Mouse (Mus musculus) layer of hippocampus, adult 6 months (tissue): ENCODE measurements around the gene Hoxc9. TPM values are rescaled to one million over a fixed set of nuclear protein-coding genes. Genes with fewer than 3 reads are reported as not detected.

Experiments used
- long read RNA-seq, 2 experiments: library from polyadenylated mRNA; unstranded; transcript quantifications; one replicate each; pipeline ENCODE4 v2.0.0; 2019 to 2020
- microRNA-seq: library from miRNA; unstranded; fragments of <30 nt; microRNA quantifications from one replicate; pipeline ENCODE4 v1.2.0, GENCODE M21; 2020
- polyA plus RNA-seq: library from polyadenylated mRNA; unstranded; fragments of <200 nt; fragmentation: Nextera tagmentation; gene quantifications from 2 replicates; pipeline ENCODE4 v1.2.3, GENCODE M21; 2021

Gene Hoxc9
- polyA plus RNA-seq, result not detected in 2 replicates
- long read RNA-seq, experiment 1, result 0 reads
- long read RNA-seq, experiment 2, result 0 reads

DNA sequence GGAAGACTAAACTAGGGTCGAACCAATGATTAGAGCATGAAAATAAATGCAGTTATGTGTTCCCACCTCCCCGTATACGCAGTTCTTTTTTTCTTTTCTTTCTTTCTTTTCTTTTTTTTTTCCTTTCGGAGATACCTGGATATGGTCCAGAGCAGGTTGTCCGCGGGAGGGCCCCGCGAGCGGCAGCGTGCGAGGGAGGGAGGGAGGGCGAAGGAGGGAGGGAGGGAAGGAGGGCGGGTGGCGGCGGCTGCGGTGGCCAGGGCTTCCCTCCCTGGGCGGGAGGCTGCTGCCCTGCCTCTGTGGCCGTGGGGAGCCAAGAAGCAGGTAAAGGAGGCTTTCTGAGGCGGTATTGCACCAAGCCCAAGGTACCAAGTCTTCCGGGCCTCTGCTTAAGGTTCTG is at the start of gene Hoxc9:
Gene Hoxc9, plus strand, starts transcription at position 269 of the 400 bp plus-strand sequence.

DNA sequence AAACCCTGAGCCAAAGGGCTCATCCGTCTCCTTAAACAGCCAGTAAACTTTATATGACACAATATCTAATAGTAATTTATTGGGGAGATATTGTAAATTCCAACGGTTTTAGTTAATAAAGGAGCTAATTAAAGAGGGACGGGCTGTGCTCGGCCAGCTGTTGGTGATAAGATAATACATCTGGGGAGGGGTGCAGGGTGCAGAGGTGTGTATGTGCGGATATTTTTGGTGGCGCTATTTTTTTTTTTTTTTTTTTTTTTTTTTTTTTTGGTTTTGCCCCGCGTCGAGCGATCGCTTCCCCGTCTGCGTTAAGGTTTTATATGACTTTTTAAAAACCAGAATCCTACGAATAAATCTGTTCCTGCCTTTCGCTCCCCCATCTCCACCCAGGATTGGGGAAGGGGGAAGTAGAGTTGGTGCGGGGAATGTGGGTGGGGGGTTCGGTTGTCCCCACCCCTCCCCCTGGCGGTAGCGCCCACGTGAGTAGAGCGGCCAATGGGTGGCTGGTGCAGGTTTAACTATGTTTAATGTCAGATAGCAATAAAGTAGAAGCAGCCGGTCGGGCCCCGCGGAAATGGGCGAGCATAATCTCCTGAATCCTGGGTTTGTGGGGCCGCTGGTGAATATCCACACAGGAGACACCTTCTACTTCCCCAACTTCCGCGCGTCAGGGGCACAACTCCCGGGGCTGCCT is 39.8 kb upstream of the Hoxc9 start, which contains the start of gene Hoxc12:
Gene Hoxc12, plus strand, starts transcription at position 479 of the 694 bp plus-strand sequence.

DNA sequence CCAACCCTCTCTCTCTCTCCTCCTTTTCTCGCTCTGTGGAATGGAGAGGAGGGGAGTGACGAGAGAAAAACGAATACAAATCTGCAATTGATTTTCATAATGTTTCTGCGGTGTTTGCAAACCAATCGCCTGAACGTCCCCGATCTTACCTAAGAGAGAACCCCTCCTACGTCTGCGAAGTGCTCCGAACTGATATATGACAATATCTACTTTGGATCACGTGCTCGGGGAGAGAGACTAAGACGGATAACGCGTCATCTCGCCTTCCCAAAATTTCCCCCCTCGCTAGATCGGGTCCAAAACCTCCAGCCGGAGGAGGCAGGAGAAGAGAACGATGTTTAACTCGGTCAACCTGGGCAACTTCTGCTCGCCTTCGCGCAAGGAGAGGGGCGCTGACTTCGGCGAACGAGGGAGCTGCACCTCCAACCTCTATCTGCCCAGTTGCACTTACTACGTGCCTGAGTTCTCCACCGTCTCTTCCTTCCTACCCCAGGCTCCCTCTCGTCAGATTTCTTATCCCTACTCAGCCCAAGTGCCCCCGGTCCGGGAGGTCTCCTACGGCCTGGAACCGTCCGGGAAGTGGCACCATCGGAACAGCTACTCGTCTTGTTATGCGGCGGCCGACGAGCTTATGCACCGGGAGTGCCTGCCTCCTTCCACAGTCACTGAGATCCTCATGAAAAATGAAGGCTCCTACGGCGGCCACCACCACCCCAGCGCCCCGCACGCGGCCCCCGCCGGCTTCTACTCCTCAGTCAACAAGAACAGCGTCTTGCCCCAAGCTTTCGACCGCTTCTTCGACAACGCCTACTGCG is 21.8 kb upstream of the Hoxc9 start, which contains the start of gene Hoxc11:
Gene Hoxc11, plus strand, starts transcription at position 236 of the 815 bp plus-strand sequence.

GRCm38 (mm10) chr15:102966776-102967311 is 9.4 kb upstream of the Hoxc9 start, which contains the start of gene Hoxc10:
Hoxc10 (plus strand) TSS chr15:102966796.

GRCm38 (mm10) chr15:102967312-102967510 is 9.0 kb upstream of the Hoxc9 start, which contains the start of gene Hoxc5:
Hoxc5 (plus strand) TSS chr15:102967443.

GRCm38 (mm10) chr15:102990461-102991397 is 14.5 kb downstream of the Hoxc9 start, which contains the start of gene Hoxc8:
Hoxc8 (plus strand) TSS chr15:102990607.

GRCm38 (mm10) chr15:102997939-102998355 is 21.7 kb downstream of the Hoxc9 start, which contains the start of gene Hoxc6:
Hoxc6 (plus strand) TSS chr15:102998257.

DNA sequence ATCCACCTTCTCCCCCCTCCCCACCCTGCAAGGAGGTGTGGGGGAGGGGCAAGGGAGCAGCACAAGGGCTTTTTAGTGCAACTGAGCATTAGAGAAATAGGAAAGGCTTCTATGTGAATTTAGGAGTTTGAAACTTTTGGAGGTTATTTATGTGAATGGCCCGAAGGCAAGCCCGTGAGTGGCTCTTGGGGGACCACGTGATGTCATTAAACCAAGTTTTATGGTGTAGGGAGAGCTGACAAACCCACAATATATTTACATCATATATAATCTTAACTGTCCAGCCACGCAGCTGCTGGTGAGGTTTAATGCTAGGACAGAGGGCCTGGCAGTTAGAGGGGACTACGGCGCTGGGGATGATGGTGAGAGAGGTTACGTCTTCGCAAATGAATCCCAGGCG is 42.4 kb downstream of the Hoxc9 start, which contains the start of gene Hoxc4:
Gene Hoxc4, plus strand, starts transcription at position 299 of the 400 bp plus-strand sequence.

Small RNA genes within 50 kb of the gene (microRNA-seq; reads per million reads assigned to microRNA genes)
- gene Mir196a-2 (not detected), gene Mir615 (9.4 reads per million, percentile 31 among the genes with 10 or more reads in this experiment)

Other genes starting within 250 kb of the Hoxc9 start
- not detected in 2 replicates for gene Hoxc13, start 55.3 kb upstream of the Hoxc9 start, polyA plus RNA-seq
- not detected in 2 replicates for gene Hoxc12, start 39.7 kb upstream of the Hoxc9 start, polyA plus RNA-seq
- not detected in 2 replicates for gene Hoxc11, start 22.0 kb upstream of the Hoxc9 start, polyA plus RNA-seq
- gene Hoxc10, start 9.6 kb upstream of the Hoxc9 start, polyA plus RNA-seq, result not detected in 2 replicates
- not detected in 2 replicates for gene Hoxc5, start 9.0 kb upstream of the Hoxc9 start, polyA plus RNA-seq
- gene Hoxc8, start 14.2 kb downstream of the Hoxc9 start, polyA plus RNA-seq, result not detected in 2 replicates
- not detected in 2 replicates for gene Hoxc6, start 21.8 kb downstream of the Hoxc9 start, polyA plus RNA-seq
- gene Hoxc4, start 42.5 kb downstream of the Hoxc9 start, polyA plus RNA-seq, result not detected in 2 replicates
- 7.3 and 7.7 TPM in 2 replicates for gene Smug1, start 190.7 kb downstream of the Hoxc9 start, polyA plus RNA-seq